ENCODE assay signal across 9 mouse cellular contexts in genomic region chr12:108763057-108763796, GRCm38 (mm10). TPM values are rescaled to one million over a fixed set of nuclear protein-coding genes. Genes with fewer than 3 reads are reported as not detected.
A peak's percentile ranks its signal among the peaks of the same experiment; 100 is the strongest.
DNase-seq lines count a peak whose midpoint lies in the region; ATAC-seq and TF ChIP-seq lines count a peak whose summit lies in the region.
"Had no signal": no experiment of that assay in that cellular context is flagged by ENCODE, and none has a peak within 500 bp of the region (broad histone marks: within the 10 kb centered on the region; RNA-seq: fewer than 3 reads in every experiment).

No protein-coding gene starts in this region.

- no peaks in the 10 kb centered on the region for H3K27me3 ChIP-seq in liver, embryonic 11.5 days (replicated peaks; ENCODE audit: control insufficient read depth, insufficient read depth, low read length)
- H3K27me3 ChIP-seq in splenic B cell, adult 2 months (ENCODE audit: control insufficient read depth, insufficient read depth, low read length, poor library complexity, severe bottlenecking), result no peaks in the 10 kb centered on the region
- H3K27me3 ChIP-seq: neural tube, embryonic 12.5 days had no signal

- no peaks in the 10 kb centered on the region for H3K36me3 ChIP-seq in liver, embryonic 11.5 days (ENCODE audit: control insufficient read depth, insufficient read depth, low read length)
- H3K36me3 ChIP-seq in splenic B cell, adult 2 months (ENCODE audit: control insufficient read depth, insufficient read depth, low read length, poor library complexity, severe bottlenecking), result no peaks in the 10 kb centered on the region
- H3K36me3 ChIP-seq: neural tube, embryonic 12.5 days had no signal

- peak overlapping the region; percentile 55 for H3K9ac ChIP-seq in liver, embryonic 11.5 days (ENCODE audit: low read depth, low read length)
- H3K9ac ChIP-seq: neural tube, embryonic 12.5 days had no signal

- 27% methylated on average over 9 of the region's 9 CpGs for WGBS in liver, embryonic 11.5 days

- intact Hi-C loops in left cerebral cortex, adult 2 months (cut with DNase I), result no loop called here
- intact Hi-C loops in left cerebral cortex, postnatal 25 days (cut with DNase I), result no loop called here

- DNase-seq in left cerebral cortex, adult 2 months (ENCODE audit: extremely low spot score in 1 of 2, low spot score in 2 of 2), result no peak
- DNase-seq in left cerebral cortex, adult 9 months (ENCODE audit: low spot score in 2 of 2), result no peak
- DNase-seq in liver, embryonic 11.5 days (ENCODE audit: low spot score), result peak; percentile 60
- DNase-seq in splenic B cell, adult 2 months (ENCODE audit: low read depth, low spot score), result peak; percentile 77
- DNase-seq in left cerebral cortex, postnatal 25 days (ENCODE audit: low spot score in 2 of 2), result no peak
- no peak for DNase-seq in adrenal gland, postnatal 4 days (ENCODE audit: low spot score in 2 of 2)

- peak; percentile 31 for TF ChIP-seq CTCF in left cerebral cortex, adult 2 months (IDR thresholded peaks at IDR 0.05)

- no peaks in the 10 kb centered on the region for H3K9me3 ChIP-seq in liver, embryonic 11.5 days (ENCODE audit: control insufficient read depth, low read length)
- H3K9me3 ChIP-seq: neural tube, embryonic 12.5 days had no signal

- peak overlapping the region; percentile 62 for H3K4me2 ChIP-seq in liver, embryonic 11.5 days
- H3K4me2 ChIP-seq: neural tube, embryonic 12.5 days had no signal

- no peak overlapping the region for H3K27ac ChIP-seq in left cerebral cortex, adult 2 months
- H3K27ac ChIP-seq in liver, embryonic 11.5 days (ENCODE audit: low read depth, low read length), result peak overlapping the region; percentile 92
- H3K27ac ChIP-seq: neural tube, embryonic 12.5 days had no signal

- H3K4me3 ChIP-seq in left cerebral cortex, adult 2 months, result no peak overlapping the region
- peak overlapping the region; percentile 21 for H3K4me3 ChIP-seq in liver, embryonic 11.5 days (ENCODE audit: low read depth, low read length)
- H3K4me3 ChIP-seq: neural tube, embryonic 12.5 days had no signal

- peaks cover 24% of the 10 kb centered on the region for H3K4me1 ChIP-seq in liver, embryonic 11.5 days (replicated peaks; ENCODE audit: control insufficient read depth, insufficient read depth, low read length)

- peak; percentile 20 for ATAC-seq in common myeloid progenitor, adult 5-6 weeks (replicated peaks; ENCODE audit: low read depth, poor library complexity, severe bottlenecking)
- peak; percentile 84 for ATAC-seq in liver, embryonic 11.5 days (replicated peaks; ENCODE audit: low FRiP score)
- ATAC-seq in frontal cortex, adult (ENCODE audit: low TSS enrichment), result no peak

RNA-seq across cellular contexts. Expression of gene Yy1, which starts 29.5 kb away (rescaled TPM):
- total RNA-seq in left cerebral cortex, adult 2 months (2021), result 10 to 100 TPM; 51.1 to 51.9 TPM
- 65.9 and 74.4 TPM in 2 replicates for total RNA-seq in common myeloid progenitor, adult 5-6 weeks (2017)
- 17.9 and 19.2 TPM in 2 replicates for polyA plus RNA-seq in liver, embryonic 11.5 days (2014; fragmentation: Nextera tagmentation; extraction: Ambion mirVana)
- 10 to 100 TPM; 46.9 to 49.8 TPM for total RNA-seq in left cerebral cortex, postnatal 25 days (2021)
- total RNA-seq in adrenal gland, postnatal 4 days (2021), result 10 to 100 TPM; 70.1 to 75.3 TPM

Comparison
In these comparisons a context has a peak if more than half of its experiments do, and no peak if none do; other contexts are left out.
1. DNase-seq: peak in liver, embryonic 11.5 days (single experiment) and splenic B cell, adult 2 months (single experiment); none in left cerebral cortex, adult 2 months (0 of 2), left cerebral cortex, adult 9 months (0 of 2), left cerebral cortex, postnatal 25 days (0 of 2) and adrenal gland, postnatal 4 days (0 of 2).